Comparison of ENCODE assay signal across 16 mouse cellular contexts in the genomic region with DNA sequence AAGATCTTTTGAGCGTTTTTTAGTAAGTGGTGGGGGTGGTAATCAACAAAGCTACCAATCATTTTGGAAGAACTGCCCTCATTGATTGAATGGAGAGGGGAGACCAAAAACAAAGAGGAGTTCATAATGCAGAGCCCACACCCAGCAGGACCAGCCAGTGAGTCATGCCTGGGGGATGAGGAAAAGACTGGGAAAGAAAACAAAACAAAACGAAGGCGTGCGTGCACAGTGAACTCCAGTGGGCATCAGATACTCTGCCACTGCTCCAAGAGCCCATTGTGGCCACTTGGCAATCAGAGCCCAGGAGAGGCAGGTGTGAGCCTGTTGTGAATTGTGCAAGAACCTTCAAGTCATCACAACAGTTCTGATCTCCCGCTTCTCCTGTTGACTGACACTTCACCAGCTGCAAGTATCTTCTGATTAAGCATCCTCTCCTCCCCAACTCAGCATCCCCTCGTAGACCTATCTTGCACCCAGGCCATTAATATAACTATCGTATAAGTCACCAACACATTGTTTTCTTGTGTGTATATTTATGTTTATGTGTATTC.
A peak's percentile ranks its signal among the peaks of the same experiment; 100 is the strongest.
DNase-seq lines count a peak whose midpoint lies in the region.
"Had no signal": no experiment of that assay in that cellular context is flagged by ENCODE, and none has a peak within 500 bp of the region (broad histone marks: within the 10 kb centered on the region; RNA-seq: fewer than 3 reads in every experiment).

No protein-coding gene starts in this region.

- whole genome bisulfite sequencing in embryonic facial prominence, embryonic 10.5 days: 61% methylated on average over 7 of the region's 7 CpGs

- H3K27me3 ChIP-seq in embryonic facial prominence, embryonic 10.5 days (replicated peaks; ENCODE audit: low read depth, poor library complexity, severe bottlenecking): no peaks in the 10 kb centered on the region
- H3K27me3 ChIP-seq: embryonic facial prominence, embryonic 13.5 days; heart, embryonic 13.5 days; hindbrain, embryonic 12.5 days had no signal

- H3K36me3 ChIP-seq in embryonic facial prominence, embryonic 10.5 days (replicated peaks): no peaks in the 10 kb centered on the region
- H3K36me3 ChIP-seq: embryonic facial prominence, embryonic 13.5 days; forebrain, embryonic 10.5 days; heart, embryonic 13.5 days; hindbrain, embryonic 12.5 days had no signal

- H3K4me1 ChIP-seq in embryonic facial prominence, embryonic 10.5 days: no peaks in the 10 kb centered on the region
- H3K4me1 ChIP-seq: embryonic facial prominence, embryonic 13.5 days; hindbrain, embryonic 12.5 days had no signal

- H3K4me3 ChIP-seq in embryonic facial prominence, embryonic 10.5 days: no peak overlapping the region
- H3K4me3 ChIP-seq: embryonic facial prominence, embryonic 13.5 days; forebrain, embryonic 10.5 days; heart, embryonic 13.5 days; hindbrain, embryonic 12.5 days had no signal

- H3K9me3 ChIP-seq in embryonic facial prominence, embryonic 10.5 days: no peaks in the 10 kb centered on the region
- H3K9me3 ChIP-seq: embryonic facial prominence, embryonic 13.5 days; forebrain, embryonic 10.5 days; heart, embryonic 13.5 days; hindbrain, embryonic 12.5 days had no signal

- peak; percentile 76 for DNase-seq in heart, adult 11 months
- no peak for DNase-seq in heart, adult 9 months (ENCODE audit: low spot score in 2 of 2)
- peak; percentile 32 for DNase-seq in urinary bladder, postnatal 14 days (ENCODE audit: low spot score)
- DNase-seq in urinary bladder, postnatal 25 days (ENCODE audit: low spot score): no peak
- peak; percentile 77 for DNase-seq in fibroblast of lung, adult 2 months (ENCODE audit: low read depth)
- DNase-seq in embryo, embryonic 10 days (ENCODE audit: low spot score): no peak
- DNase-seq in embryonic facial prominence, embryonic 10.5 days (ENCODE audit: low spot score): no peak
- DNase-seq: adrenal gland, postnatal 10 days; cerebellum, adult 11 months; cerebellum, adult 8-10 months; cerebellum, postnatal 14 days; heart, postnatal 36 days had no signal

- H3K27ac ChIP-seq in embryonic facial prominence, embryonic 10.5 days (replicated peaks): no peak overlapping the region
- H3K27ac ChIP-seq: embryonic facial prominence, embryonic 13.5 days; forebrain, embryonic 10.5 days; heart, embryonic 13.5 days; hindbrain, embryonic 12.5 days had no signal

Comparison
In these comparisons a context has a peak if more than half of its experiments do, and no peak if none do; other contexts are left out.
1. DNase-seq: peak in heart, adult 11 months (single experiment), urinary bladder, postnatal 14 days (single experiment) and fibroblast of lung, adult 2 months (single experiment); none in heart, adult 9 months (0 of 2), urinary bladder, postnatal 25 days (single experiment), embryo, embryonic 10 days (single experiment) and embryonic facial prominence, embryonic 10.5 days (single experiment).